Mouse (Mus musculus): ENCODE data around the gene Dll4. TPM values are rescaled to one million over a fixed set of nuclear protein-coding genes. Genes with fewer than 3 reads are reported as not detected.

The Dll4 gene
- total RNA-seq, 2 experiments from 2014 or later: 1.6 to 2.3 TPM

DNA sequence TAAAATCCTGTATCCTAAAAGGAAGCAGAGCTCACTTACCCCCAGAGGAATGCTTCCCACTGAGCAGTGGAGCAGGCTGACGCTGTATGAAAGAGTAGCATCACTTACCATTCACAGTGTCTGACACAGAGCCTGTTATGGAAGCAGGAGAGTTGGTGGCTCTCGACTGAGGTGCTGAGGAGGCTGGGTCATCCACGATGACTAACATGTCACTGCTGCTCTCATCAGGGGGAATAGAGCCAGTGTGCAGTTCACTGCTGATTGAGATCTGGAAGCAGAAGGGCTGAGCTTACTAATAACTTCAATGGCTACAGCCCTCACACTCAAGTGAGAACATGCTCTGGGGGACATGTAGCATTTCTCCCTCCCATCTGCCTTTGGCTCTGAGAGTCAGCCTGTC lies 53.9 kb downstream of the Dll4 start:
- no peak for DNase-seq (ENCODE audit: low spot score in 2 of 2)

Other genes starting within 250 kb of the Dll4 start
- 1 to 10 TPM in 1 of 2 experiments, under 1 TPM in 1; 0.70 to 1.5 TPM for gene Rad51, start 213.0 kb upstream of the Dll4 start, total RNA-seq (2021)
- 10 to 100 TPM; 57.3 to 65.9 TPM for gene Rmdn3, start 168.8 kb upstream of the Dll4 start, total RNA-seq (2021)
- 1 to 10 TPM in 1 of 2 experiments, under 1 TPM in 1; 0.56 to 1.0 TPM for gene Gchfr, start 158.0 kb upstream of the Dll4 start, total RNA-seq (2021)
- gene Gm14137, start 151.3 kb upstream of the Dll4 start, total RNA-seq (2021): not detected
- 10 to 100 TPM; 24.2 to 37.3 TPM for gene Zfyve19, start 117.2 kb upstream of the Dll4 start, total RNA-seq (2021)
- gene Dnajc17, start 117.0 kb upstream of the Dll4 start, total RNA-seq (2021): 10 to 100 TPM; 15.9 to 17.7 TPM
- not detected for gene Ppp1r14d, start 95.9 kb upstream of the Dll4 start, total RNA-seq (2021)
- 1 to 10 TPM; 1.6 to 1.9 TPM for gene Spint1, start 88.4 kb upstream of the Dll4 start, total RNA-seq (2021)
- 10 to 100 TPM; 11.6 to 11.8 TPM for gene Rhov, start 54.5 kb upstream of the Dll4 start, total RNA-seq (2021)
- 10 to 100 TPM; 50.6 to 51.2 TPM for gene Vps18, start 37.0 kb upstream of the Dll4 start, total RNA-seq (2021)
- 1 to 10 TPM; 7.7 to 9.2 TPM for gene Chac1, start 25.4 kb downstream of the Dll4 start, total RNA-seq (2021)
- gene Ino80, start 151.9 kb downstream of the Dll4 start, total RNA-seq (2021): 10 to 100 TPM; 21.6 to 21.7 TPM
- under 1 TPM; 0.63 to 0.74 TPM for gene Exd1, start 221.8 kb downstream of the Dll4 start, total RNA-seq (2021)
- gene Chp1, start 221.9 kb downstream of the Dll4 start, total RNA-seq (2021): 100 to 1,000 TPM; 183 to 190 TPM

Measured in left cerebral cortex, adult 18-20 months (tissue).